Mouse (Mus musculus): ENCODE measurements around the gene Slc35f1.
"Not testable (repeated sequence)": the region's sequence is repeated elsewhere in the genome, so short reads cannot be mapped to it uniquely, and the experiment has no call there.

The Slc35f1 gene

DNA sequence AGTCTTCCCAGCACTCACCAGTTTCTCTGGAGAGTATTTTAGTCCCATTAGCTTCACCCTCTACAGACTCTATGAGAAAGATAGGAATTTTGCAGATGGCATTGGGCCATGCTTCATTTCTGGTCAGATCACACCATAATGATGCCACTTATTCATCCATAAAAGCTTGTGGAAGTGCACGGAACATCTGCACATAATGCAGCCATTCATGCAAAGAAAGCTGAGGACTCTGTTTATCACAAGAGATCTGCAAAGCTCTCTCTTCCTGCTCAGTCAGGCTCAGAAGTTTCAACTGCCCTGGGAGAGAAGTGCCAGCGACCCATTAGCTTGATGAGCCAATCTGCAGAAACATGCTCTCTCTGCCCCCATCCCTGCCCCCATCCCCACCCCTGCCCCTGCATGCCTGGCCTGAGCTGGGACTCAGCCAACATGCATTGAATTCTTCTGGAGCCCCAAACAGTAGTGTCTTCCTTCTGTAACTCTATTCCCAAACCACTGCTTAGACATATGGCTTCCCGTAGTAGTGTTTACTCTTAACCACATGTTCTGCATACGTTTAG is 89.7 kb downstream of the Slc35f1 start:
- in situ Hi-C loops (cut with MboI, MseI), result no loop called here

GRCm38 (mm10) chr10:52787075-52787474 is 96.7 kb downstream of the Slc35f1 start:
- in situ Hi-C loops (cut with MboI, MseI), result no loop called here

DNA sequence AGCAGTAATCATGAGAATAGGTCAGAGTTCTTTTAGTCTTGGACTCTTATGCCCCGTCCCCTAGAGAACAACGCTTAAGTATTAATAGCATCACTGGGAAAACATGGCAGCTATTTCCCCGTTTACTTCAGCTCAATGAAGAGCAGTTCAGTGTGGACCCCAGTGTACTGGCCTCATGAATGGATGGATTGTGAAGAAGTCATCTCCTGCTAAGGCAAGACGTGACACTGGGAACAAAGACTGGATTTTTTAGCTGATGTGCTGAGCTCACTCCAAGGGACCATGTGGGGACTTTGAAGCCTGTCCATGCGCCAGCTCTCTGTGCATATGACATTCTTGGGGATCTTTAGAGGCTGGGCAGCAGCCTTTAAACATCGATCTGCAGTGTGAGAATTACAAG is 101.2 kb downstream of the Slc35f1 start:
- in situ Hi-C loops (cut with MboI, MseI), result no loop called here

GRCm38 (mm10) chr10:52797454-52797853 is 107.1 kb downstream of the Slc35f1 start:
- in situ Hi-C loops (cut with MboI, MseI), result no loop called here

GRCm38 (mm10) chr10:52807808-52808207 is 117.5 kb downstream of the Slc35f1 start:
- in situ Hi-C loops (cut with MboI, MseI), result no loop called here

DNA sequence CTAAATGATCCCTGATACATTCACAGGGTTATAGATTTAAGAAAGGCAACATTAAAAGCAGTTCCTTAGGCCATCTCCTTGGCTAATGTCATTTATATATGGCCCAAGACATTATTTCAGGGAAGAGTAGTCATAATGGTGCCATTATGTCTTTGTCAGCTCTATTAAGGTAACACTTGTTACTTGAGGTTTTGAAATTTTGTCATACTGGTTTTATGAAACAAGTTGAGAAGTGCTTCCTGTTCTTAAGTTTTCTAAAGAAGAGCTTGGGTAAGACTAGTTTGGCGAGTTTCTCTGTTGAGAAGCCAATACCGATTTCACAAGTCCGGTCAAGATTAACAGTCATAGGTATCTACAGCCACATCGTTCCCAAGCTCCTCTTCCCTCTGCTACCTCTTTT is 122.5 kb downstream of the Slc35f1 start:
- in situ Hi-C loops (cut with MboI, MseI), result no loop called here

DNA sequence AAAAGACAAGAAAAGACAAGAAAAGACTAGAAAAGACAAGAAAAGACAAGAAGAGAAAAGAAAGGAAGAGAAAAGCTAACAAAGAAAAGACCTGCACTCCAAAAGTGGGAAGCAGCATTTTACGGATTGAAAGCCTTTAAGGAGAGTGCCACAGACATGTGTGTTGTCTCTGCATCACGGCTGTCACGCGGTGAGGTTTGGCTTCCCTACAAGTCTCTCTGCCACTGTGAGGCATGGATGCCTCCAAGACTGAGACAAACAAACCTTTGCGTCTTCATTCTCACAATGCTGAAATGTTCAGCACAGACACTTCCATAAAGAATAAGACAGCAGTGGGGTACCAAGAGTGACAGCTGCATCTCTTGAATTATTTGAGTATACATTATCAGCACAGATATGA is 124.0 kb downstream of the Slc35f1 start:
- in situ Hi-C loops (cut with MboI, MseI), result no loop called here

DNA sequence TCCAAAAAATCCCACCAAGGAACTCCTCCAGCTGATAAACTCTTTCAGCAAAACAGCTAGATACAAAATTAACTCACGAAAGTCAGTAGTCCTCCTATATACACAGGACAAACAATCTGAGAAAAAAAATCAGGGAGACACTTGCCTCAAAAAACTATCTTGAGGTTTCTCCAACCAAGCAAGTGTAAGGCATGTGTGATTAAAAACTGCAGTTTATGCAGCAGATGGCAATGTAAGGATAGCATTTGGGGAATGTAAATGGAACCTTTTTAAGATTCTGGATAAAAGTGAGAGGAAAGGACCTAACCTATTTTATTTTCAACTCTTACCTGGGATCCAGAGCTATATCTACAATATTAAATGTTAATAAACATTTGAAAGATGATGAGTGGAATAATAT is 129.3 kb downstream of the Slc35f1 start:
- in situ Hi-C loops (cut with MboI, MseI), result no loop called here

- in situ Hi-C loops (cut with MboI, MseI), result no loop called here
Observed at GRCm38 (mm10) chr10:52822909-52823308, 132.6 kb downstream of the Slc35f1 start.

- in situ Hi-C loops (cut with MboI, MseI), result no loop called here
Observed at GRCm38 (mm10) chr10:52825746-52826145, 135.4 kb downstream of the Slc35f1 start.

GRCm38 (mm10) chr10:52840819-52841218 is 150.5 kb downstream of the Slc35f1 start:
- in situ Hi-C loops (cut with MboI, MseI), result no loop called here

DNA sequence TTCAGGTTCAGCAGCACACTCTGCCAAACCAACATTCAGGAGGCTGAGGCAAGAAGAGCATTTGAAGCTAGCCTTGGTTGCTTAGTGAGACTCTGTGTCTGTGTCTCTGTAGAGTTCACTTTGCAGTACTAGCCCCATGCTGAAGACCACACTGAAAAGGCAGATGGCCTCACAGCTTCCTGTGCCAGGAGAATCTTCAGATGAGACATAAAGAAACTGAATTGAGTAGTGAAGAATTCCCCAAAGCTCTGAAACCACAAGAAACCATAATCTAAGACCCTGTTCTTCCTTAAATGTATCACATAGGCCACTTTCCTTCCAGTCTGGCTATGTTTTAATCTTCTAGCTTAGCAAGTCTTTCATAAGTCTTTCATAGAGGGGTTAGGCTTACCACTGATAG is 161.7 kb downstream of the Slc35f1 start:
- in situ Hi-C loops (cut with MboI, MseI), result no loop called here

DNA sequence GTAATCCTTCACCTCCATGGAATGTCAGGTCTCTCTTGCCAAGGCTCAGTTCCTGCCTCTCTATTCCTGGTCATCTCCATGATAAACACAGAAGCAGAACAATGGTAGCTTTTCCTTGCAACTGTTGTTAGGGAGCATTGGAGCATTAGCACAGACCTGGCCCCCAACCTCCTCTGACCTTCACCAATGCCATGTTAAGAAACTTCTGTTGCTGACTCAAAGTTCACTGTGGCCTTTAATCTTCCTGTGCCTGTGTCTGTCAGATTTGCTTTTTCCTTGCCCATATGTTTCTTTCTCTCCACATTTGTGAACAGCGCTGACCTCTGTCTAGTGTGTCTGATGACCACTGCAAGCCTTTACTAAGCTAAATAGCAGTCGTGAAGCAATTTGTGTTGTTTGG is 170.5 kb downstream of the Slc35f1 start:
- in situ Hi-C loops (cut with MboI, MseI), result no loop called here

GRCm38 (mm10) chr10:52864936-52865335 is 174.6 kb downstream of the Slc35f1 start:
- in situ Hi-C loops (cut with MboI, MseI), result no loop called here

DNA sequence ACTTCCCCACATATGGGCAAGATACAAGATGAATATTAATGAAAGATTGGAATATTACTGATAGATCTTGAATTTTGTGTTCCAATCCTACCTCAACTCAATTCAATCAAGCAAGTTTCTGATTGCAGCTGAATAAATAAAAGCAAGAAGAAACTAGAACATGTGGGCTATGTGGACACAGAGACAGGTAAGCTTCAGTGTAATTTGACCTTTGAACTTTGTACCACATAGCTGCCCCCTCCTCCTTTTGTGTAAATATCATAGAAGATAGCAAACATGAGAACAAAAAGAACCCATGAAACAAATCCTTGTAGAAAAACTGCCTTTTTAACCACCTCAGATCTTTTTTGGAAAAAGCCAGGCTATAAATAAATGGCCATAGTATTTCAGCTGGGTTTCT is 180.8 kb downstream of the Slc35f1 start:
- in situ Hi-C loops (cut with MboI, MseI), result no loop called here

GRCm38 (mm10) chr10:52874133-52874532 is 183.8 kb downstream of the Slc35f1 start:
- in situ Hi-C loops (cut with MboI, MseI), result no loop called here

- in situ Hi-C loops (cut with MboI, MseI), result no loop called here
Observed at GRCm38 (mm10) chr10:52874712-52875111, 184.4 kb downstream of the Slc35f1 start.

DNA sequence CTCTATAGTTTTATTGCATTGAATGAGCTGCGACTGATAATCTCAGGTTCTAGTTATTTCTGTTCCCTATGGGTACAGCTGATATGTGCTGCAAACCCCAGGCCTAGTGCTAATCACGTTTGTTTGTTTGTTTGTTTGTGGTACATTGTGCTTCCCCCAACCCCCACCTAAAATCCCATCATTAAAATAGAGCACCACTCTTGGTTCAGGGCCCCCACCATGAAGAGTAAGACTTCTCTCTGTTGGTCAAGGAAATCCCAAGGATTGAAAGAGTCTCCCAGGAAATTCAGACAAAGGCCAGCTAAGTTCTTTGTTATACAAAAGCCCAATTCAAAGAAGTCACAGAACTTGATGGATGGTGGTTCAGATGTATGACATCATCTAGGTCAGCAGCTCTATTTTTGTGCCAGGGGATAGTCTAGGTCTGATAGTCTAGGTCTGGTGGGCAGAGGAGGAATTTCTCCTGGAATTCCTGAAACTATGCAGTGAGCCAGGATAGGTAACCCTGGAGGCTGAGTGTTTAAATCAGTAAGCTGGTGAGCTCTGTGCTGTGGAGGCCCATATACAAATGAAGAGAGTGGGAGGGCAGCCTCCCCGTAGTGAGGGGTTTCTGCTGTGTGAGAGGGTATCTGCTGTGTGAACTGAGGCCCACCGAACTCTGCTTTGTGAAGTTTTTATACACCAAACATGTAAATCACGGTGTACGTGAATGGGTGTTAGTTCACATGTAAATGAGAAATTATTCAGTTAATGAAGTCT is 187.1 kb downstream of the Slc35f1 start:
- in situ Hi-C loops (cut with MboI, MseI), result no loop called here

DNA sequence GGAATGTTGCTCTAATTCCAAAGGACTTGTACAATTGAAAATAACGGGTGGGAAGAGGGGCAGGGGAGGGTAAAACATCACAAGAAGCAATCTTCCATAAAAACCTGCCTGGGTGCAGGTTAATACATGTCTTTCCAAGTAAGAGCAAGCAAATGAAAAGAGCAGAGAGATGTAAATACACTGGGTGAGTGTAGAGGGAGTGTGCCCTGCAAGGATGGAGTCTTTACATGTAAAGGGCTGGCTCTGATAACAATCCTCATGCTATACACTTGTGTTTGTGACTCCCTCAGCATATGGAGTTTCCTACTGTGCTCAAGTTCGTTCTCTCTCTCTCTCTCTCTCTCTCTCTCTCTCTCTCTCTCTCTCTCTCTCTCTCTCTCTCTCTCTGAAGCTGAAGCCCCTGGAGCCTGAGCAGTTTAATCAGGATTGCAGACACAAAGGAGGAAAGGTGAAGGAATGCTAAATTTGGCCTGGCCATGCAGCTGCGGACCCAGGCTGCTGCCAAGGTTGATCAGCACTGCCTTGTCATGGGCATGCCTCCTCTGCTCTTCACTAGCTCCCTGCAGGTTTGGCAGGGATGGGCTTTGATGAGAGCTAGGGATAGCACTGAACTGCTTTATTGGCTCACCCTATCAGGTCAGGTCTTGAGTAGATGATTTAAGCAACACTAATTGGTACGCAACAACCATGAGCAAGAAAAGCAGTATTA is 187.9 kb downstream of the Slc35f1 start:
- in situ Hi-C loops (cut with MboI, MseI), result no loop called here

DNA sequence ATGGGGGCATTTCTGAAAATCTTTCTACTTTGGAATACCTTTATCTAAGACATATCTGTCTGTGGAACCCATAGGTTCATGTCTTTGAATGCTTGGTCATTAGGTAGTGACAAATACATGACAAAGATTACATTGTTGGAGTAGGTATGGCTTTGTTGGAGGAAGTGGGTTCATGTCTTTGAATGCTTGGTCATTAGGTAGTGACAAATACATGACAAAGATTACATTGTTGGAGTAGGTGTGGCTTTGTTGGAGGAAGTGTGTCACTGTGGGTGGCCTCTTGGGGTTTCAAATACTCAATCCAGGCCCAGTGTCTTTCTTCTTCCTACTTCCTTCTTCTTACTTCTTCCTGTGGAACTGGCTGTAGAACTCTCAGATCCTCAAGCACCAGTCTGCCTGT is 206.4 kb downstream of the Slc35f1 start:
- in situ Hi-C loops (cut with MboI, MseI), result not testable (repeated sequence)

DNA sequence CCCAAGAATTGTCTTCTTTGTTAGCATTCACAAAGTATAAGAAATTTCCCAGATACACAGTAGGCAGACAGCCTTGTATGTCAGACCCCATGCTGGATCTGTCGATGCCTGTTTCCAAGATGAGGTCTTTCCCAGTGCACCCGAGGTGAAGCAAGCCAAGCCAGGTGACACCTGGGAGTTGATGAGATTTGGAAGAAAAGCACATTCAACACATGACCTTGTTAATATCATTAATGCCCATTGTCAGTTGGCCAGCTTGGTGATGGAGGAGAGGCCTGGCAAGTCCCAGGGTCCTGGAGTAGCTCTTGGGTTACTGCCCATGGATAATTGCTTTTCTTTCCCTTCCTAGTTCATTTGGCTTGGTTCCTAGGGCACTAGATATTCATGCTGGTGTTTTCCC is 214.6 kb downstream of the Slc35f1 start:
- in situ Hi-C loops (cut with MboI, MseI), result no loop called here

GRCm38 (mm10) chr10:52911762-52912161 is 221.4 kb downstream of the Slc35f1 start:
- in situ Hi-C loops (cut with MboI, MseI), result no loop called here

GRCm38 (mm10) chr10:52918715-52919114 is 228.4 kb downstream of the Slc35f1 start:
- in situ Hi-C loops (cut with MboI, MseI), result no loop called here
